Mouse (Mus musculus): ENCODE measurements at regions not wholly inside any gene's neighbourhood (a gene's known extent, or its start where the extent isn't known, plus 50 kb on each side); places are given as distances from the start of the nearest gene placed in this dataset.

- DNase-seq = no peak
Observed at GRCm38 (mm10) chr11:20882756-20883155, 51.9 kb upstream of the Lgalsl start.

- DNase-seq = no peak
Observed at GRCm38 (mm10) chr11:20883907-20884306, 53.1 kb upstream of the Lgalsl start.

- no peak for DNase-seq
Observed at GRCm38 (mm10) chr11:20887044-20887443, 56.2 kb upstream of the Lgalsl start.

- DNase-seq = no peak
Observed at GRCm38 (mm10) chr11:20890479-20890878, 59.6 kb upstream of the Lgalsl start.

- DNase-seq = no peak
Observed at GRCm38 (mm10) chr11:20891711-20892110, 60.9 kb upstream of the Lgalsl start.

- DNase-seq = peak; percentile 96
Observed at GRCm38 (mm10) chr11:20896277-20897123, 65.6 kb upstream of the Lgalsl start.

- no peak for DNase-seq
Observed at GRCm38 (mm10) chr11:20897468-20897867, 66.6 kb upstream of the Lgalsl start.

- DNase-seq = no peak
Observed at GRCm38 (mm10) chr11:20898558-20898957, 67.7 kb upstream of the Lgalsl start.

- DNase-seq = no peak
Observed at GRCm38 (mm10) chr11:20899766-20900165, 68.9 kb upstream of the Lgalsl start.

GRCm38 (mm10) chr11:20902001-20902400, 71.1 kb upstream of the Lgalsl start:
- DNase-seq = no peak

GRCm38 (mm10) chr11:20902910-20903309, 72.1 kb upstream of the Lgalsl start:
- DNase-seq = no peak

- no peak for DNase-seq
Observed at GRCm38 (mm10) chr11:20907996-20908395, 77.1 kb upstream of the Lgalsl start.

GRCm38 (mm10) chr11:20908471-20908870, 77.6 kb upstream of the Lgalsl start:
- no peak for DNase-seq

- DNase-seq = no peak
Observed at GRCm38 (mm10) chr11:20913042-20913441, 82.2 kb upstream of the Lgalsl start.

- DNase-seq = peak; percentile 96
Observed at GRCm38 (mm10) chr11:20913598-20914296, 82.9 kb upstream of the Lgalsl start.

GRCm38 (mm10) chr11:20914297-20914997, 83.6 kb upstream of the Lgalsl start:
- peak; percentile 73 for DNase-seq

GRCm38 (mm10) chr11:20915182-20915602, 84.3 kb upstream of the Lgalsl start:
- peak; percentile 99 for DNase-seq

GRCm38 (mm10) chr11:20915687-20916432, 85.0 kb upstream of the Lgalsl start:
- DNase-seq = peak; percentile 93

GRCm38 (mm10) chr11:20916473-20916911, 85.6 kb upstream of the Lgalsl start:
- DNase-seq = peak; percentile 95

- DNase-seq = no peak
Observed at GRCm38 (mm10) chr11:20916961-20917360, 86.1 kb upstream of the Lgalsl start.

- no peak for DNase-seq
Observed at GRCm38 (mm10) chr11:20917483-20917882, 86.6 kb upstream of the Lgalsl start.

- peak; percentile 61 for DNase-seq
Observed at GRCm38 (mm10) chr11:20923115-20923514, 92.3 kb upstream of the Lgalsl start.

- peak; percentile 56 for DNase-seq
Observed at GRCm38 (mm10) chr11:20929426-20929825, 98.6 kb upstream of the Lgalsl start.
